Comparison of ENCODE assay signal across 8 mouse cellular contexts in genomic region chr6:142386285-142387010, GRCm38 (mm10). TPM values are rescaled to one million over a fixed set of nuclear protein-coding genes. Genes with fewer than 3 reads are reported as not detected.
DNase-seq lines count a peak whose midpoint lies in the region; ATAC-seq and TF ChIP-seq lines count a peak whose summit lies in the region.

No protein-coding gene starts in this region.

- 0 out of 2 replicates have a peak overlapping the region, but pooled peaks have one; percentile 32 for H3K27ac ChIP-seq in heart, postnatal 0 days (ENCODE audit: low read depth)
- H3K27ac ChIP-seq in hindbrain, embryonic 11.5 days (ENCODE audit: low read depth, low read length) = no peak overlapping the region
- no peak overlapping the region for H3K27ac ChIP-seq in midbrain, embryonic 11.5 days (ENCODE audit: low read depth, low read length)

- no peak for TF ChIP-seq EP300 in heart, postnatal 0 days (IDR thresholded peaks at IDR 0.05; ENCODE audit: low read depth)

- WGBS in heart, postnatal 0 days = 3% methylated on average over 31 of the region's 31 CpGs
- 7% methylated on average over 31 of the region's 31 CpGs for WGBS in hindbrain, embryonic 11.5 days
- 6% methylated on average over 31 of the region's 31 CpGs for WGBS in midbrain, embryonic 11.5 days

- H3K4me3 ChIP-seq in heart, postnatal 0 days (ENCODE audit: low read depth, low read length) = peak overlapping the region; percentile 99
- peak overlapping the region; percentile 98 for H3K4me3 ChIP-seq in hindbrain, embryonic 11.5 days (ENCODE audit: low read depth, low read length)
- H3K4me3 ChIP-seq in midbrain, embryonic 11.5 days (ENCODE audit: low read depth, low read length) = peak overlapping the region; percentile 96

- no peak for DNase-seq in heart, postnatal 0 days (ENCODE audit: low spot score)
- no peak for DNase-seq in heart, postnatal 10 days
- peak; percentile 4 for DNase-seq in hindbrain, embryonic 11.5 days (ENCODE audit: low spot score)
- DNase-seq in midbrain, embryonic 11.5 days (ENCODE audit: low spot score, missing footprints) = peak; percentile 64
- DNase-seq in cerebellum, postnatal 10 days = no peak
- DNase-seq in thymus, postnatal 36 days = no peak
- DNase-seq in kidney, postnatal 14 days = no peak

- peaks cover 5% of the 10 kb centered on the region; the same call in 1 of the 2 replicates for H3K4me1 ChIP-seq in heart, postnatal 0 days (ENCODE audit: control insufficient read depth, insufficient read depth)
- H3K4me1 ChIP-seq in hindbrain, embryonic 11.5 days (replicated peaks; ENCODE audit: control insufficient read depth, insufficient read depth, low read length) = no peaks in the 10 kb centered on the region
- peaks cover 13% of the 10 kb centered on the region for H3K4me1 ChIP-seq in midbrain, embryonic 11.5 days (ENCODE audit: control insufficient read depth, insufficient read depth, low read length)

- H3K9me3 ChIP-seq in heart, postnatal 0 days (replicated peaks; ENCODE audit: control insufficient read depth, low read length) = no peaks in the 10 kb centered on the region
- H3K9me3 ChIP-seq in hindbrain, embryonic 11.5 days (ENCODE audit: control insufficient read depth, low read length) = no peaks in the 10 kb centered on the region
- no peaks in the 10 kb centered on the region for H3K9me3 ChIP-seq in midbrain, embryonic 11.5 days (ENCODE audit: control insufficient read depth, low read length)

- intact Hi-C loops in heart, postnatal 10 days (cut with DNase I) = loop anchor here (5.0 to 10.0 kb wide), 3 partner anchors 39 to 368 kb away; partner anchors contain the start of genes Cmas and Pyroxd1

- peak; percentile 60 for ATAC-seq in heart, postnatal 0 days (ENCODE audit: insufficient read depth, low read depth)
- ATAC-seq in activated CD4-positive, CD25-positive, alpha-beta regulatory T cell, adult 4 months = peak; percentile 0
- ATAC-seq in hindbrain, embryonic 11.5 days (ENCODE audit: low FRiP score) = peak; percentile 86
- peak; percentile 85 for ATAC-seq in midbrain, embryonic 11.5 days (ENCODE audit: low FRiP score)

- H3K36me3 ChIP-seq in heart, postnatal 0 days (replicated peaks; ENCODE audit: control insufficient read depth, insufficient read depth, low read length) = no peaks in the 10 kb centered on the region
- H3K36me3 ChIP-seq in hindbrain, embryonic 11.5 days (ENCODE audit: control insufficient read depth, insufficient read depth, low read length) = no peaks in the 10 kb centered on the region
- no peaks in the 10 kb centered on the region for H3K36me3 ChIP-seq in midbrain, embryonic 11.5 days (ENCODE audit: control insufficient read depth, insufficient read depth, low read length)

- peak overlapping the region; percentile 95 for H3K9ac ChIP-seq in heart, postnatal 0 days (replicated peaks; ENCODE audit: low read depth, low read length)
- H3K9ac ChIP-seq in hindbrain, embryonic 11.5 days (ENCODE audit: low read depth, low read length) = peak overlapping the region; percentile 54
- H3K9ac ChIP-seq in midbrain, embryonic 11.5 days (ENCODE audit: low read length) = peak overlapping the region; percentile 69

- no peaks in the 10 kb centered on the region for H3K27me3 ChIP-seq in heart, postnatal 0 days (ENCODE audit: control insufficient read depth, insufficient read depth, low read length)
- H3K27me3 ChIP-seq in hindbrain, embryonic 11.5 days (ENCODE audit: control insufficient read depth, insufficient read depth, low read length) = no peaks in the 10 kb centered on the region
- no peaks in the 10 kb centered on the region for H3K27me3 ChIP-seq in midbrain, embryonic 11.5 days (ENCODE audit: control insufficient read depth, insufficient read depth, low read length)

- TF ChIP-seq CTCF in heart, postnatal 0 days (IDR thresholded peaks at IDR 0.05; ENCODE audit: low read depth) = no peak

- H3K4me2 ChIP-seq in heart, postnatal 0 days (ENCODE audit: low read depth, low read length) = peak overlapping the region; percentile 99
- peak overlapping the region; percentile 59 for H3K4me2 ChIP-seq in hindbrain, embryonic 11.5 days (replicated peaks; ENCODE audit: low read depth, low read length)
- peak overlapping the region; percentile 59 for H3K4me2 ChIP-seq in midbrain, embryonic 11.5 days

RNA-seq across cellular contexts. Expression of gene Recql, which starts 0.4 kb away (rescaled TPM):
- total RNA-seq in heart, postnatal 0 days (2014; rRNA removed; ENCODE audit: low replicate concordance) = 3.1 and 5.6 TPM in 2 replicates
- polyA plus RNA-seq in heart, postnatal 0 days (2015; fragmentation: Nextera tagmentation; extraction: Ambion mirVana) = 8.6 and 8.8 TPM in 2 replicates
- 10 to 100 TPM; 10.7 to 13.0 TPM for total RNA-seq in heart, postnatal 10 days (2021)
- polyA plus RNA-seq in activated CD4-positive, CD25-positive, alpha-beta regulatory T cell, adult 4 months (2017; shearing (Covaris generic)) = 10 to 100 TPM; 37.2 to 60.4 TPM
- polyA plus RNA-seq in hindbrain, embryonic 11.5 days (2014; fragmentation: Nextera tagmentation; extraction: Ambion mirVana) = 34.9 and 41.3 TPM in 2 replicates
- 41.3 and 47.8 TPM in 2 replicates for polyA plus RNA-seq in midbrain, embryonic 11.5 days (2014; fragmentation: Nextera tagmentation; extraction: Ambion mirVana)

RNA-seq across cellular contexts. Expression of gene Golt1b, which starts 0.6 kb away (rescaled TPM):
- 23.2 and 30.8 TPM in 2 replicates for total RNA-seq in heart, postnatal 0 days (2014; rRNA removed; ENCODE audit: low replicate concordance)
- polyA plus RNA-seq in heart, postnatal 0 days (2015; fragmentation: Nextera tagmentation; extraction: Ambion mirVana) = 37.9 and 39.4 TPM in 2 replicates
- total RNA-seq in heart, postnatal 10 days (2021) = 10 to 100 TPM; 22.2 to 25.1 TPM
- polyA plus RNA-seq in activated CD4-positive, CD25-positive, alpha-beta regulatory T cell, adult 4 months (2017; shearing (Covaris generic)) = 10 to 100 TPM; 49.1 to 50.1 TPM
- 117 and 122 TPM in 2 replicates for polyA plus RNA-seq in hindbrain, embryonic 11.5 days (2014; fragmentation: Nextera tagmentation; extraction: Ambion mirVana)
- polyA plus RNA-seq in midbrain, embryonic 11.5 days (2014; fragmentation: Nextera tagmentation; extraction: Ambion mirVana) = 114 and 130 TPM in 2 replicates

RNA-seq across cellular contexts. Expression of gene Spx, which starts 26.8 kb away (rescaled TPM):
- total RNA-seq in heart, postnatal 0 days (2014; rRNA removed; ENCODE audit: low replicate concordance) = not detected in 2 replicates
- polyA plus RNA-seq in heart, postnatal 0 days (2015; fragmentation: Nextera tagmentation; extraction: Ambion mirVana) = 0.20 TPM in 1 of 2 replicates, not detected in the other
- not detected for total RNA-seq in heart, postnatal 10 days (2021)
- polyA plus RNA-seq in activated CD4-positive, CD25-positive, alpha-beta regulatory T cell, adult 4 months (2017; shearing (Covaris generic)) = under 1 TPM in 1 of 2 experiments, not detected in 1; 0.79 TPM
- 5.7 and 6.3 TPM in 2 replicates for polyA plus RNA-seq in hindbrain, embryonic 11.5 days (2014; fragmentation: Nextera tagmentation; extraction: Ambion mirVana)
- polyA plus RNA-seq in midbrain, embryonic 11.5 days (2014; fragmentation: Nextera tagmentation; extraction: Ambion mirVana) = 2.1 and 2.4 TPM in 2 replicates

RNA-seq across cellular contexts. Expression of gene Pyroxd1, which starts 41.0 kb away (rescaled TPM):
- total RNA-seq in heart, postnatal 0 days (2014; rRNA removed; ENCODE audit: low replicate concordance) = 6.1 and 6.7 TPM in 2 replicates
- polyA plus RNA-seq in heart, postnatal 0 days (2015; fragmentation: Nextera tagmentation; extraction: Ambion mirVana) = 14.7 and 14.8 TPM in 2 replicates
- total RNA-seq in heart, postnatal 10 days (2021) = 10 to 100 TPM in 1 of 2 experiments, 1 to 10 TPM in 1; 9.5 to 12.4 TPM
- polyA plus RNA-seq in activated CD4-positive, CD25-positive, alpha-beta regulatory T cell, adult 4 months (2017; shearing (Covaris generic)) = 10 to 100 TPM; 21.6 to 23.1 TPM
- 21.2 and 25.9 TPM in 2 replicates for polyA plus RNA-seq in hindbrain, embryonic 11.5 days (2014; fragmentation: Nextera tagmentation; extraction: Ambion mirVana)
- 24.6 and 25.3 TPM in 2 replicates for polyA plus RNA-seq in midbrain, embryonic 11.5 days (2014; fragmentation: Nextera tagmentation; extraction: Ambion mirVana)

Comparison
In these comparisons a context has a peak if more than half of its experiments do, and no peak if none do; other contexts are left out.
1. ATAC-seq: peak in every context shown above with its lines; median percentile 86 in hindbrain, embryonic 11.5 days; 85 in midbrain, embryonic 11.5 days; 60 in heart, postnatal 0 days; 0 in activated CD4-positive, CD25-positive, alpha-beta regulatory T cell, adult 4 months.
2. DNase-seq: peak in hindbrain, embryonic 11.5 days (single experiment) and midbrain, embryonic 11.5 days (single experiment); none in heart, postnatal 0 days (single experiment), heart, postnatal 10 days (0 of 2), cerebellum, postnatal 10 days (0 of 2), thymus, postnatal 36 days (0 of 2) and kidney, postnatal 14 days (single experiment).
3. Peak in every context shown above with its lines, with median percentiles within 50 percentile points of each other: H3K4me2 ChIP-seq, H3K4me3 ChIP-seq and H3K9ac ChIP-seq.